Mouse (Mus musculus): ENCODE measurements around the gene Mrpl30.

Gene Mrpl30

GRCm38 (mm10) chr1:37890025-37890652, at the start of gene Mrpl30, which contains the start of gene Mitd1:
TSS of gene Mrpl30 (plus strand) at chr1:37890477.
TSS of gene Mitd1 (minus strand) at chr1:37890411.
- peak; percentile 85 to 89 for DNase-seq (ENCODE audit: low spot score in 2 of 2)

- DNase-seq (ENCODE audit: low spot score in 2 of 2): no peak
Observed at GRCm38 (mm10) chr1:37846878-37847277, 43.4 kb upstream of the Mrpl30 start.

GRCm38 (mm10) chr1:37850696-37851095, 39.6 kb upstream of the Mrpl30 start:
- DNase-seq (ENCODE audit: low spot score in 2 of 2): no peak

GRCm38 (mm10) chr1:37864511-37865400, 25.5 kb upstream of the Mrpl30 start:
- DNase-seq (ENCODE audit: low spot score in 2 of 2): peak; percentile 99

GRCm38 (mm10) chr1:37865401-37866215, 24.7 kb upstream of the Mrpl30 start:
- DNase-seq (ENCODE audit: low spot score in 2 of 2): no peak

GRCm38 (mm10) chr1:37866286-37866685, 24.0 kb upstream of the Mrpl30 start, which contains the start of gene Tsga10:
TSS of gene Tsga10 (minus strand) at chr1:37866429.
- no peak for DNase-seq (ENCODE audit: low spot score in 2 of 2)

- DNase-seq (ENCODE audit: low spot score in 2 of 2): no peak
Observed at GRCm38 (mm10) chr1:37867056-37867455, 23.2 kb upstream of the Mrpl30 start.

GRCm38 (mm10) chr1:37867684-37868322, 22.5 kb upstream of the Mrpl30 start:
- no peak for DNase-seq (ENCODE audit: low spot score in 2 of 2)

- DNase-seq (ENCODE audit: low spot score in 2 of 2): no peak
Observed at GRCm38 (mm10) chr1:37868640-37869039, 21.6 kb upstream of the Mrpl30 start.

GRCm38 (mm10) chr1:37869362-37869761, 20.9 kb upstream of the Mrpl30 start:
- DNase-seq (ENCODE audit: low spot score in 2 of 2): no peak

GRCm38 (mm10) chr1:37871704-37872103, 18.6 kb upstream of the Mrpl30 start, which contains the start of gene Lipt1:
TSS of gene Lipt1 (plus strand) at chr1:37871738.
- no peak for DNase-seq (ENCODE audit: low spot score in 2 of 2)

GRCm38 (mm10) chr1:37872131-37873067, 17.9 kb upstream of the Mrpl30 start:
- DNase-seq (ENCODE audit: low spot score in 2 of 2): peak; percentile 72 to 80

GRCm38 (mm10) chr1:37873157-37873556, 17.1 kb upstream of the Mrpl30 start:
- DNase-seq (ENCODE audit: low spot score in 2 of 2): no peak

- no peak for DNase-seq (ENCODE audit: low spot score in 2 of 2)
Observed at GRCm38 (mm10) chr1:37877736-37878460, 12.4 kb upstream of the Mrpl30 start.

GRCm38 (mm10) chr1:37883411-37883810, 6.9 kb upstream of the Mrpl30 start:
- DNase-seq (ENCODE audit: low spot score in 2 of 2): no peak

- DNase-seq (ENCODE audit: low spot score in 2 of 2): no peak
Observed at GRCm38 (mm10) chr1:37884451-37884850, 5.8 kb upstream of the Mrpl30 start.

- DNase-seq (ENCODE audit: low spot score in 2 of 2): no peak
Observed at GRCm38 (mm10) chr1:37889206-37889605, 1.1 kb upstream of the Mrpl30 start.

- DNase-seq (ENCODE audit: low spot score in 2 of 2): no peak
Observed at GRCm38 (mm10) chr1:37891400-37891799, 1.1 kb downstream of the Mrpl30 start.

- no peak for DNase-seq (ENCODE audit: low spot score in 2 of 2)
Observed at GRCm38 (mm10) chr1:37894606-37895005, 4.3 kb downstream of the Mrpl30 start.

GRCm38 (mm10) chr1:37899816-37900215, 9.5 kb downstream of the Mrpl30 start:
- DNase-seq (ENCODE audit: low spot score in 2 of 2): no peak

Data from urinary bladder, postnatal 4 days (tissue).